Mouse (Mus musculus) left cerebral cortex, postnatal 36 days (tissue): ENCODE data around the gene Rps6kl1. TPM values are rescaled to one million over a fixed set of nuclear protein-coding genes. Genes with fewer than 3 reads are reported as not detected.
"Not testable (repeated sequence)": the region's sequence is repeated elsewhere in the genome, so short reads cannot be mapped to it uniquely, and the experiment has no call there.

Source experiments
- DNase-seq, 2 experiments: peaks; one replicate each; pipeline ENCODE4 v3.0.0; 2021 to 2022; ENCODE audit warnings: low spot score in 2 of 2, mixed read lengths in 1 of 2
- intact Hi-C: fragments of 180-260 bp; cut with DNase I; formaldehyde crosslinking; loops from one replicate; pipeline ENCODE4 v1.15.1; 2025
- total RNA-seq, 2 experiments: library from RNA; stranded (reverse); gene quantifications; 2 replicates each; pipeline ENCODE4 v1.2.3; 2021

The Rps6kl1 gene
- total RNA-seq, 2 experiments from 2014 or later = 35.8 to 39.1 TPM

DNA sequence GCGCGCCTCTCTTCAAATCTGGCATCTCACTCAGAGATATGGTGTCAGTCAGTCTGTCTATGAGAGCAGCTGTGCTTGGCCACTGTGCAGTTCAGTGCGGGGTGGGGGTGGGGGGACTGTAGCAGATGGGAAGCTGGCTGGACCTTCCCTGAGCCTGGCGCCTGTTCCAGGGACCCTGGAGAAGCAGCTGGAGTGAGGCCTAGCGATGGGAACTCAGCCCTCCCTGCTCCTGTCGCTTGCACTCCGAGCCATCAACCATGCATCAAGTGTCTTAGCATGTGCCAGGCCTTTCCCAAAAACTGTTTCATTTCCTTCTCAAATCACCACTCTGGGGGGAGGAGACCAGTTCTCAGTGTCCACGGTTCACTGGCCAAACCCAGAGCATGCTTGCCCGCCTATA, 5.4 kb downstream of the Rps6kl1 start:
- DNase-seq = no peak
- intact Hi-C loops = loop anchor here (5.0 kb wide), 1 partner anchor 142 kb away; the partner anchor contains the start of genes Acyp1 and Zc2hc1c

DNA sequence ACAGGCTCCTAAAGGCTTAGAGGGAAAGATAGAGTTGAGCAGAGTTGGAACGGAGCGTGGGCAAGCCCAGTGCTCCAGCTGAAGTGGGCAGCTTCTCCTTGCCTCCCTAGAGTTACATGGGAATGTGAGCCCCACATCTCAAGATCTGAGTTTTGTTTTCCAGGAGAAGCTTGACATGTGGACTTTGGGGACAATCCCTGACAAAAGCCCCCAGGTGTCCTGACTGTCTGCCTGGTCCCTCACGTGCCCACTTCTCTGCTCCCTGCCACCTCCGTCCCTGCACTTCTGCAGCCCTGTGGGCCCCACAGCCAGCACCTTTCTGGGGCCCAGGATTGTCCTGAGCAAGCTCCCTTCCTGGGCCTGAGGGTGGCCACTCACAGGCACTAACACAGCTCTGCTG, 6.2 kb downstream of the Rps6kl1 start:
- DNase-seq = no peak
- intact Hi-C loops = loop anchor here (5.0 kb wide), 1 partner anchor 142 kb away; the partner anchor contains the start of genes Acyp1 and Zc2hc1c

DNA sequence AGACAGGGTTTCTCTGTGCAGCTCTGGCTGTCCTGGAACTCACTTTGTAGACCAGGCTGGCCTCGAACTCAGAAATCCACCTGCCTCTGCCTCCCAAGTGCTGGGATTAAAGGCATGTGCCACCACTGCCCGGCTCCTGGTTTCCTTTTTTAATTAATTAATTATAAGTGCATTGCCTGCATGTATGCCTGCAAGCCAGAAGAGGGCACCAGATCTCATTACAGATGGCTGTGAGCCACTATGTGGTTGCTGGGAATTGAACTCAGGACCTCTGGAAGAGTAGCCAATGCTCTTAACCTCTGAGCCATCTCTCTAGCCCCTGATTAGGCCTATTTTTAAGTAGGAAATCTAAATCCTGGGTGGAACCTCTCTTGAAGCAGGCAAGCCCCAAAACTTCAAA, 6.8 kb downstream of the Rps6kl1 start:
- intact Hi-C loops, DNase-seq: not testable (repeated sequence)

DNA sequence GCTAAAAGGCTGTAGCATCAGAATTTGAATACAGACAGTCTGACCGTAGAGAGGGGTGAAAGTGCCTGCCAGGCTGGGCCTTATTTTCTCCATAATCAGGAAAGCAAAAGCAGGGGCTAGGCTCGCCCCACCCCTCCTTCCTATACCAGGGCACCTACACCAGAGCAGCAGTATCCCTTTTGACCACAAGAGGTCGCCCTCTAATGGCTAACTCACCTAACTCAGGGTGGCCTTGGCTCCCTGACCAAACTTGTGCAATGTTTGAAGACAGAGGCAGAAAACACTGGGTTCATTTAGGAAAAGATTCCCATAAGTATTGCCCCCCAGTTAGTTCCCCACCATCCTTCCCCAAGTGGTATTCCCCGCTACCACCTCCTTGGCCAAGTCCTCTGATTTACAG, 8.3 kb downstream of the Rps6kl1 start:
- DNase-seq = peak; percentile 71 to 79
- intact Hi-C loops = loop anchor here (2.0 kb wide), 1 partner anchor 162 kb away; no protein-coding TSS in a partner anchor

DNA sequence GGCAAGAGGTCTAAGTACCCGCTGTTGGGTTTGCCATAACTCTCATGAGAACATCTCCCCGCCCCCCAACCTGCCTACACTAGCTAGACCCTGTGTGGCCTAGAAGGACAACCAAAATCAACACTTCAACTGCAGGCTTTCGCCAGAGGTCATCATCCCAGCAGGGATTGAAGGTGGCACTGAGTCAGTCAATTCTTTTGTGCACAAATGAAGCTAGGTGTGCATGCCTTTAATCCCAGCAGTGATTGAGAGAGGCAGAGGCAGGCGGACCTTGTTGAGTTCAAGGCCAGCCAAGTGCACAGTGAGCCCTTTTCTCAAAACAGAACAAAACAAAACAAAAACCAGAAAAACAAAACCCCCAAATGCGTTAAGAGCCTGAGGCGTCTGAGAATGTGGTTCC, 10.0 kb downstream of the Rps6kl1 start:
- intact Hi-C loops = no loop called here
- DNase-seq = no peak

DNA sequence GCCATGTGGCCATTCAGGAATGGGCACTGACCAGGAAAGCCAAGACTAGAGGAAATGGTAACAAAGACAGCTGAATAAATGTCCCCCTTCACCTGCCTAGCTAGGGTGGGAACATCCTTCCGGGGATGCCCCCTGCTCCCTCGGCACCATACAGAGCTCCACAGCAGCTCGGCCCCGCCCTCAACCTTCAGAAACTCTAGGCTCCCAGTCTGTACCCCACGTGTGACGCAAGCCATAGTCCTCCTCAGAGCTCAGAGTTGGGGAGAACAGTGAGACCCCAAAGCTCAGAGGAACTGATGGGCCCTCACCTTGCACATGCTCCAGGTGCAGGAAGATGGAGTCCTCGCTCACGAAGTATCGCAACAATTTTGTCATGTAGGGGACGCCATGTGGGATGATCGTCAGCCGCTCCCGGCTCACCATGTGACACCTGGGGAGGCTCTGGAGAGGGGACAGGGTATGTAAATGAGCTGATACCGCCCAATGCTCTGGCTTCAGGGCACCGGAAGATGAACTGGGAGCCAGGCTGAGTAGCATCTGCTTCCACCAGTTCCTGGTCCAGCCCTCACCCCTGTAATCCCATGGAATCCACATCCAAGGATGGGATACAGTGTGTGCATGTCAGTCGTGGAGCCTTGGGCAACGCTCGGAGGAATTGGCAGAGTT, 10.9 kb downstream of the Rps6kl1 start:
- intact Hi-C loops = no loop called here
- DNase-seq = peak in 1 of 2 experiments; percentile 7

DNA sequence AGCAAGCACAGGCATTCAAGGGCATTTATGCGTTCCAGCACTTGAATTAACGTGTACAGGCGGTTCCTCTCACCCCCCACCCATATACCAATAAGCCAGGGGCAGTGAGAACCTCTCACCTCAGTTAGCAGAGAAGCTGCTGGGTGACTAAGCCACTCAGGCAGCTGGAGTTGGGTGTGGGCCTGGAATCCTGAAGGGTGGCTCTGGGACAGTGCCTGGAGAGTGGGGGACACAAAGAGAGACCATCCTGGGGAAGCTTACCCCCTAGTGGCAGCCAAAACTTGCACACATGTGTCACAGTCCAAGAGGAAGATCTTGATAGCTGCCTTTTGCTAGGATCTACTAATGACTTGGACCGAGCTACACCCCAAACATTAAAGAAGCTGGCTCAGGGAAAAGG, 14.4 kb downstream of the Rps6kl1 start:
- intact Hi-C loops = no loop called here
- peak in 1 of 2 experiments; percentile 7 for DNase-seq

DNA sequence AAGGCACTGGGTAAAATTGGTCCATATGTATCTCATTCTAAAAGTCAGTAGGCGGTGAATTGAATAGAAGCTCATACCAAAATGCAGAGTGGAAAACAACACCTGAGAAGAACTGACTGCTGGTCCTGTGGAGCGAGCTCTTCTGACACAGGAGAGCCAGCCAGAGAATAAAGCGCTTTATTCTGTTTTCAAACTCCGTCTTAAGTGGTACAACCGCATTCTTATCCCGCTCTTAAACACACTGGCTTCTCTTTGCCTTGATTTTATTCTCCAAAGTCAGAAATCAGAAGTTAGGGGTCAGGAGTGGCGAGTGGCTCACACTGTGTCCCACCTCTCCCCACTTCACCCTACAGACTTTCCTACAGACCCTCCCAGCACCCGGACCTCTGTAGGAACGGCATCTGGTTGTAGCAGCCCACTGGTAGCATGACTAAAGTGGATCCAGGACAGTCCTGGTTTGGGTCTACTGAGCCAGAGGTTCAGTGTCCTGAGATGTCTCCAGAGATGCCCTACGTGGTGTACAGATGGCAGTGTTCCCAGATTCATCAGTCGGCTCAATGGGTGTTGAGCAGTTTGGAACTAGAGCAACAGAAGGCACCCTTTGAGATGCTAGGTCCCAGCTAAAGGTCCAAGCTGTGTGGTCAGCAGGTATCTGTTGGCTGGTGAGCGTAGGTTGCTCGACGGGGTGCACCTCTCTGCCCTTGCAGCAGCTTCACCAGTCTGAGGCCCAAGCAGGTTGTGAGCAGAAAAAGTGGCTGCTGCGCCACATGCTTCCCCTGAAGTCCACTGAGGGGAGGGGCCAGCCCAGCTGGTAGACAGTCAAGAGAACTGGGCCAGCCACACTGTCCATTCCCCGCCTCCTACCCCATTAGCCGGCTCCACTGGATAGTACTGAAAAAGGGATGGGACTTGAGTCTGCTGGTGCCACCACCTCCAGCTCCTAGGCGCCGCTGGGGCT, 15.3 kb downstream of the Rps6kl1 start:
- intact Hi-C loops = no loop called here
- peak in 1 of 2 experiments; percentile 10 for DNase-seq

DNA sequence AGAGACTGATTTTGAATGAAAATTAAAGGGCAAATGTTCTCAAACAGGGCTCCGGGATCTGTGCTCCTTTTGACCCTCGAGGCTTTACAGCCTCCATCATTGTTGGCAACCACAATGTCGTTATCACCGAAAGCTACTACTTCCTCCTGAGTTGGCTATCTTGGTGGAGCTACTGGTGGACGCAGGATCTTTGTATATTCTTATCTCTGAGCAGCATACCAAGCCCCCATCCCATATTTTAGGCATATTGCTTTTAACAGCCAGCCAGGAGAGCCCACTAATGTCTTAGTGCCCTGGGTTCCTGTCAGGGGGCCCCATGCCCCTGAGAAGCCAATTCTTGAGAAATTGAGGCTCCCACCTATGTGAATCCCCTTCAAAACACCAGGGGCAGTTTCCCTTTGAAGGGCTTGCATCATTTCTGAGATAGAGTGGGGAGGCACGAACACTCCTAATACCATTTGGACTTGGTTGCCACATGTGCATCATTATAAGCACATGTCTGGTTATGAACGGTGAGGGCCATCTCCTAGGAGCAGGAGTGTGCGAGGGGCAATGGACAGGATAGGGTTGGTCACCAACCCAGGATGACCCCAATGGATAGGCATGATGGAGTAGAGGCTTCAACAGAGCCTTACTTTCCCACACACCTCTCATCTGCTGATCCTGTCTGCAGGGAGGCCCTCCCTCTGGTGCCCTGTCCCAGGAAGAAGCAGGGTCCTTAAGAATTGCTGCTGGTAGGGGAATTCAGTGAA, 16.8 kb downstream of the Rps6kl1 start:
- intact Hi-C loops = no loop called here
- no peak for DNase-seq

DNA sequence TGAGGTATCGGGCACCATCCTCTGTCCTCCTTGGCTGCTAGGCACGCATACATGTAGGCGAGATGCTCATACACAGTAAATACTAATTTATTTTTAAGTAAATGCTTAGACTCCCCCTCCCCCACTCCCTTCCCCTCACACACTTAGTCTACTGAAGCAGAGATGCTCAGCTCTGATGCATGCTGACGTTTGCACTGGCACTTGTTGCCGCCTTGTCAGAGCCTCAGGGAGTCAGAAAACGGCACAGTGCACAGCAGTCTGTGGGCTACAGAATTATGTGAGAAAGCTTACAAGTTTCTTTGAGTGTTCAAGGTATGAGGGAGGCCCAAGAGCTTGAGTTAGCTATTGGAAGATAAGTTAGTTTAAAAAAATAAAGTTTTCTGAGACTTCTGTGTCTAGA, 19.7 kb downstream of the Rps6kl1 start:
- intact Hi-C loops = no loop called here
- DNase-seq = no peak

DNA sequence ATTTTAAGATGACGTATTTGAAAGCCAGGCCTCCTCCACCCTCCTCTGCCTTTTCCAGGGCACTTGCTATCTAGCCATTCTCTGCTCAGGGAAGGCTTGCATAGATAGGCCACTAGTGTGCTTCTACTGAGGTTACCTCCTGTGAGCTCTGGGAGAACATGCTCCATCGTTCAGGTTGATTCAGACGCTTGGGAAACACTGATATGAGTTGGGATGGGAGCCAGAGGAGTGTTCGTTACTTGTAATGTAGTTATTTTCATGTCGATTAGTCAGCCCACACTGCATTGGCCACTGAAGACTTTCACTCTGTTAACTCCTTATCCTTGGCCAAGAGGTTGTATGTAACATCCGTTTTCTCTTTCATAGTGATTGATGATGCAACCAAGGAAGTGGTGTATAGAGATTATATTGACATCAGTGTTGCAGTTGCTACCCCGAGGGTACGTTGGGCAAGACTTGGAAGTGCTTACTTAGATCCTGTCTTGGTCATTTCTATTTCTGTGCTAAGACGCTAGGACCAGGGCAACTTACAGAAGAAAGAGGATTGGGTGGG, 21.6 kb downstream of the Rps6kl1 start:
- DNase-seq = no peak
- intact Hi-C loops = no loop called here

DNA sequence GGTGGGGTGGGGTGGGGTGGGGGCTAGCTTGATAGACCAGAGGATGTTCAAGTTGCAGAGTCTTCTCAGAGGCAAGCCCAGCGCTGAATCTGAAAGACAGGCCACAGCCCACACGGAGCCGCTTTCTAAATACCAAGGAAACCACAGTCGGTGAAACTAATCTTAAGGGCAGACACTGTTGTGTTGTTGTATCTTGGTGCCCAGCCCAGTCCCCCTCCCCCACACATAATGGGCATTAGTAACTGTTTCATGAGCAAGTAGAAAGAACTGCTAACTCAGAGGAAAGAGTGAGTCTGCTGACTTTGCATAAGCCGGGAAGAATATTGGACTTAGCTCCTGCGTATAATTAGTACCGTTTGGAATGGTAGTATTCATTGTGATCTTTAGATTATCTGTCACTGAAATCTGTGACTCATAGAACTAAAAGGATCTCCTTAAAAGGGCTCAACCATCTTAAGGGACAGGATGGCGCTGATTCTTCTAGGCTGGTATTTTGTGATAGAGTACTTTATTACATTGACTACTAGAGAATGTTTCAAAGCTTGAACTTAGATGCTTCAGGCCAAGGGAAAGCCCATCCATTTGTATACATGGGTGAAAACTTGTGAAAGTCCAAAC, 24.0 kb downstream of the Rps6kl1 start:
- no peak for DNase-seq
- intact Hi-C loops = no loop called here

DNA sequence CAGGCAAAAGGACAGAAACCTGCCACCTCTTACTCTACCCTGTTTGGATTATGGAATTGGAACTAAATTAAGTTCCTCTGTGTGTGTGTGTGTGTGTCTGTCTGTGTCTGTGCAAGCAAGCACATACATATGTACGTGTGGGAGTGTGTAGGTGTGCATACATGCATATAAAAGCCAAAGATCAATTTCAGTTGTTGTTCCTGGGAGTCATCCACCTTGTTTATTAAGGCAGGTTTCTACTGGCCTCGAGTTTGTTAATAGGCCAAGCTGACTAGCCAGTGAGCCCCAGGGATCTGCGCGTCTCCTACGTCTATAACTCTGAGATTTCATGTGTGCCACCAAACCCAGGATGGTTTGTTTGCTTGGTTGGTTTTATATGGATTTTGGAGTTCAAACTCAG, 26.3 kb downstream of the Rps6kl1 start:
- intact Hi-C loops = no loop called here
- no peak for DNase-seq

DNA sequence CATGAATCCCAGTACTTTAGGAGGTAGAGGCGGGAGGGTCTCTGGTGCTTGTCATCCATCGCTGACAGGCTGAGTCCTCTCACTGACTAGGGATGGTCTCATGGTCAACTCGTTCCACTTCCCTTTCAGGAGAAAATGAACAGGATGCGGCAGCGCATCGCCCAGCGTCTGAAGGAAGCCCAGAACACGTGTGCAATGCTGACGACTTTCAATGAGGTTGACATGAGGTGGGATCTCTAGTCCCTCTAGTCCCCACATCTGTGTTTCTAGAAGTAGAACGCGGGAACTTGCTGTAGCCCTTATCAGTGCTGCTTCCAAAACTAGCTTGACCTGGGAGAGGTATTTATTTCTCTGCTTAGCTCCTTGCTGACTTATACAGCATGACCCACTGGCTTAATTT, 27.4 kb downstream of the Rps6kl1 start:
- intact Hi-C loops = no loop called here
- no peak for DNase-seq

DNA sequence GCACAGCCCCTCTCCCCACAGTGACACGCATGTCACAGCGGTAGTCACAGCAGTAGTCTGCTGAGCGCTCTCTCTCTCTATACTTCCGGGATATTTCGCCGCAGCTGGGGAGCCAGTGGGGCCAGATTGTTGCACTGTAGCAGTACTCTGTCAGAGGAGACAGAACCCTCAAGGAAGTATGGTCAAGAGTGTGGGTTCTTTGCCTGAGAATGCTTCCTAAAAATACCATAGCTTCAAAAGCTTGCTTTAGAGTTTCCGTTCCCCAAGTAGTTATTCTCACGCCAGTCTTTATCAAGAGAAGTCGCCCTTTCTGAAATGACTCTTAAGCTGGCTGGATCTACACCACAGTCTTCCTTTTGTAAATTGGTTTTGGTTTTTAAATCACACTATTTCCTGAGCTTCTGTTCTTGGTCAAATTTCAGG, 27.9 kb downstream of the Rps6kl1 start:
- intact Hi-C loops = no loop called here
- no peak for DNase-seq

DNA sequence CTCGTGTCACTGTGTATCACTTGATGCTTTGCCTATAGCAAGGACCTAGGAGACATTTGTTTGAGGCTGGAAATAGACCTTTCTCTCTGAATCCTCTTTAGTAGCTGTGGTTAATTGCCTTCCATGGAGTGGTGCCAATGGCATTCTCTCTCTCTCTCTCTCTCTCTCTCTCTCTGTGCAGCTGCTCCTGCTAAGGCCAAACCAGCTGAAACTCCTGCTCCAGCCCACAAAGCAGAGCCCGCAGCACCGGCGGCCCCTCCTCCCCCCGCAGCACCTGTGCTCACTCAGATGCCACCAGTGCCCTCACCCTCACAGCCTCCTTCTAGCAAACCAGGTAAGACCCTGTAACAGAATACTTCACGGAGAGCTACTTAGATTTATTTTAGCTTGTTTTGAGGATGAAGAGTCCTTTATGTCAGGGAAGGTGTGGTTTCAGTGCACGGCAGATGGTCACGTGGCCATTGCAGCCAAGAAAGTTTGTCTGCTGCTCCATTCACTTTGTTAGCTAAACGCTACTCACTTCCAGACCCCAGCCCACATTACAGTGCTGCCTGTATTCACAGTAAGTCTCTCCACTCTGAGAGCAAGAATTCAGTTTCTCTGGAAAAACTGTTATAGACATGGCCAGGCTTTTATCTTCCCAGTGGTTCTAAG, 29.1 kb downstream of the Rps6kl1 start:
- DNase-seq = no peak
- intact Hi-C loops = no loop called here

DNA sequence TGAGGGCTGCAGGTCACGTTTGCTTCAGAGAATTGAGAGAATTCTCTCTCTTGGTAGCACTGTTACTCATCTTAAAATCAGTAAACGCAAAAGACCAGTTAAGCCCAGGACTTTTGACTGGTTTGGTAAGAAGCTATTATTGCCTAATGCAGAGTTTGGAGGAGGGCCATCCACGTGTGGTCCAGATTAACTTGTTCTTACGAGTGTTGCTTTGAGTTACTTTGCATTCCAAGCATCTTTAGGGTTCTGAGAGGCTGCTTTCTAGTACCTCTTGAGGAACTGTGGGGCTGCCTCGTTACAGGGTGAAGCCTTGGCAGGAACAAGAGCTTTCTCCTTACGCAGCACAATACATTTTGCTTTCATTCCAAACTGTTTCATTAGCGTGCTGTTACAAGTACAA, 35.4 kb downstream of the Rps6kl1 start:
- intact Hi-C loops = no loop called here
- no peak for DNase-seq

DNA sequence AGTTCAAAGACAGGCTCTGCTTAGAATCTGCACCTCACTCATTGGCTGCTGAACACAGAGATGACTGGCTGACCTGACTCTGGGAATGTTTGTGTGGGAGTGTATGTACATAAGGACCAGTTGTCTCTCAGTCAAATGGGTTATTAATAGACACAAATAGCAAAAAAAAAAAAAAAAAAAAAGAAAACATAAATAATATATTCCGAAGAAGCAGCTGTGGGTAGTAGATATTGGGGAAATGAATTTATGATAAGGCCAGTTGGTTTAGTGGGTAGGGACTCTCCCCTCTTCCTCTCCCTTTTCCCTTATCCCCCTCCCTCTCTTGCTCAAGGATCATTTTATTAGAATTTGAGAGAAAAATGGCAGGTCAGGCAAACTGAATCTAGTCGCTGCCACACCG, 37.1 kb downstream of the Rps6kl1 start:
- intact Hi-C loops = no loop called here
- no peak for DNase-seq

DNA sequence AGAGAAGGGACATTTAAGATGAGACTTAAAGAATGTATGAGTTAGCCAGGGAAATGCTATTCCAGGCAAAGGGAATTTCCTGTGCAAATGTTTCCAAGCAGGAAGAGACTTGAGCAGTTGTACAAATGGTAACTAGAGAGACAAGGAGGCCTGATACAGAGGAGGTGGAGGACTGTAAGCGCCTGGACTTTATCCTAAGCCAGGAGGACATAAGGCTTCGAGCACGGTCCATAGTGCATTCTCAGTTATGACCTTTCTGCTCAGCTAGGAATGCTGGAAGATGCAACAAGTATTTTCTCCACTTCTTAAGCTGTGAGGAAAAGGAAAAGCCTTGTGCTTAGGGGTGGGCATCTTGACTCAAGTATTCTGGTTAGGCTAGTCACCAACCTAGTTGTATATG, 37.7 kb downstream of the Rps6kl1 start:
- intact Hi-C loops = no loop called here
- no peak for DNase-seq
